Mouse (Mus musculus): Measurements from ENCODE around the gene Kif1b. TPM values are rescaled to one million over a fixed set of nuclear protein-coding genes. Genes with fewer than 3 reads are reported as not detected.

Kif1b gene
- polyA plus RNA-seq, 1 experiment from 2014 or later, result 224 TPM

DNA sequence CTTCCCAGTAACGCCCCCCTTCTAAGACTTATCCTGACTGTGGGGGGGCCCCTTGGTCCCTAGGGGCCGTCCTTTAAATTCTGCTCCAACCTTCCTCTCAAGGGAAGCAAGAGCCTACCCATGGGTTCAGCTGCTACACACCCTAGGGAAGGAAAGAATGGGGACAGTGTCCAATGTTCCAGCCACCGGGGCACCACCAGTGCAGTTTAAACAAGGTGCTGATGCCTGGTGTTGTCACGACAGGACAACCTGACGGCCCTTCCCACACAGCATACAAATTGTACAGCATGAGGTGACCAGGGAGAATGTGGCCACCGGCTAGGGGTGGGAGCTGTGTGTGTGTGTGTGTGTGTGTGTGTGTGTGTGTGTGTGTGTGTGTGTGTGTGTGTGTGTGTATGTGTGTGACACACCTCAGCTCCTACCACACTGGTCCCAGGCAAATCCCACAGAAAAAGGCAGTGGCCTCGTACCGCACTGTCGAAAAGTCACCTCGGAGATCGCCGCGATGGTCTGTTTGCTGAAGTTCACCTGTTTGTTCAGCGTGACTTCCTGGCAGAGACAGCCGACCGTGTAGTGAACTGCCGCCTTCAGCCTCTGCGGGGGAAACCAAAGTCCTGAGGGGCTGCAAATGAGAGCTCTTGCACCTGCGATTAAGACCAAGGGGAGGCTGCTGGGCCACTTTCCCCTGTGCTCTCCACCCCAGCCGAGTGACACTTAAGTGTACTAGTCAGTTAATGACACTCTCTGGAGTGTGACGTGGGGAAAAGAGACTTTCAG, 175.5 kb downstream of the Kif1b start:
- Histone ChIP-seq H3K4me1 (ENCODE audit: control insufficient read depth, insufficient read depth, low read length) (peaks cover 4% of the 10 kb centered on the region; the same call in 1 of the 2 replicates), H3K9ac (replicated peaks; ENCODE audit: low read depth, low read length) (no peak overlapping the region), H3K27ac (ENCODE audit: low read depth, low read length) (no peak overlapping the region), H3K4me3 (ENCODE audit: low read depth, low read length) (no peak overlapping the region), H3K36me3 (ENCODE audit: control insufficient read depth, insufficient read depth, low read length) (no peaks in the 10 kb centered on the region), H3K9me3 (ENCODE audit: control insufficient read depth, low read length) (no peaks in the 10 kb centered on the region), H3K27me3 (ENCODE audit: control insufficient read depth, insufficient read depth, low read length) (no peaks in the 10 kb centered on the region), H3K4me2 (ENCODE audit: low read depth, low read length) (no peak overlapping the region)
- no peak for ATAC-seq (ENCODE audit: low read depth)
- WGBS, result 82% methylated on average over 21 of the region's 21 CpGs

DNA sequence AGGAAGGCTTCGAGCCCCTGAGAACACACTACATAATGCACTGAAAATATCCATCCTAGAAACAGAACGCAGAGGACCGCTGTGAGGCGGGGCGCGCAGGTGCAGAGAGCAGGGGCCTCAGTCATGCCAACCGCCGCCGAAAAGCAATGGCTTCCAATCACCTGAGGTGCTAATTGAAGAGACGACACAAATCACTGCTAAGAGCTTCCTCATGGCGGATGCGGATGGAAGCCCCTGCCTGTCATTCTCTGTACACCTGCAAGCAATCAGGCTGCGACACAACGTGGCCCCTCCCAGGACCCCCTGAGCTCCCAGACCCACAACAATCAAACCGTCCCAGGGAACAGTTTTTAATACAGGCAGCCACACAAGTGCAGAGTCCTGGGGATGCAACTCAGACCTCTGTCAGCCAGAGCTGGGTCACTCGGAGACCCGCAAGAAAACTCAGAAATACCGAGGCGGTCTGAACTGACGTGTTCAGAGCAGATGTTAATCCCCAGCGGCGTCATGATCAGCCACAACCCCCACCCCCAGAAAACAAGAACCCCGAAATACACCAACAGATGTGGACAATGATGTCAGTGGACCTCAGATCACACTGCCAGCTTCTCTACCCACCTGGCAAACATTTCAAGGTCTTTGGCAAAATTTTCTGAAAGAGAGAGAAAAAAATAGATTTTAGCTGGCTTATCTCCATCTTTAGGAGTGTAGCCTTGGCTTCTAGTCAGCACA, 176.3 kb downstream of the Kif1b start:
- Histone ChIP-seq H3K4me3 (ENCODE audit: low read depth, low read length) (no peak overlapping the region), H3K9me3 (ENCODE audit: control insufficient read depth, low read length) (no peaks in the 10 kb centered on the region), H3K4me1 (ENCODE audit: control insufficient read depth, insufficient read depth, low read length) (no peaks in the 10 kb centered on the region), H3K9ac (replicated peaks; ENCODE audit: low read depth, low read length) (no peak overlapping the region), H3K27ac (ENCODE audit: low read depth, low read length) (no peak overlapping the region), H3K36me3 (ENCODE audit: control insufficient read depth, insufficient read depth, low read length) (no peaks in the 10 kb centered on the region), H3K27me3 (ENCODE audit: control insufficient read depth, insufficient read depth, low read length) (no peaks in the 10 kb centered on the region), H3K4me2 (ENCODE audit: low read depth, low read length) (no peak overlapping the region)
- ATAC-seq (ENCODE audit: low read depth), result no peak
- WGBS, result 88% methylated on average over 23 of the region's 23 CpGs

DNA sequence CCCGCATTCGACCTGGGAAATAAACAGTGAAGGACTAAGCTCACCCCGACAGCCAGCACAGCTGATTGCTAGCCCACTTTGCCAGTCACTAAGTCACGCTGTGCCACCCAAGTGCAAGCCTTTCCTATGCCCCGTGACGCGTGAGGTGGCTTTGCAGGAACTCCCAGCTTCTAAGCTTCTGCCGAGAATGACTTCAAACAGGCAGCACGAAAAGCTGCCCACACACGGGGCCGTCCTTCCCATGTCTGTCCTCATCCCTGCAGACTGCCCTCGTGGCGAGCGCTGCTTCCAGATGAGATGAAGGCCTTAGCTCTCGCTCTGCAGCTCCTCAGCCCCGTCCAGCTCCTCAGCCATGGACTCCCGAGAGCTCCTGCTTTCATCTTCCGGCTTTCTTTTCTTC, 179.0 kb downstream of the Kif1b start:
- ATAC-seq (ENCODE audit: low read depth), result no peak

DNA sequence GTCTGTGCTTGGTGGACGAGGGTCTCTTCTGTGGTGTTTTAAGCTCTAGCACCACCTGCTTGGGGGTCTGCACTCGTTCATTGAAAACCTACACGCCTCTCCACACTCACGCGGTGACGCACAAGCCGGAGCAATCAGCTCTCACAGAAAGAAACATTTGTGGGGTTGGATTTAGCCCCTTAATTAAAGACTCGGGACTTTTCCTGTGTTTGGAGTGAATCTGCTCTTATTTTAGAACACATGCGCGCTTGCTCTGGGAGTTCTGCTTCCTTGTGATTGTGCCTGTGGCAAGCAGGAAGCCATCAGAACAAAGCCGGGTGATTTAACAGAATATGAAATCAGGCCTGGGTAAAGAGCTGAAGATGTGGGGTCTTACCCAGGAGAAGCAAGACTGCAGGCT, 180.8 kb downstream of the Kif1b start, which contains the start of gene Cort:
TSS of gene Cort (minus strand) at position 101 of the 400 bp plus-strand sequence.
- no peak for ATAC-seq (ENCODE audit: low read depth)
- Histone ChIP-seq H3K9ac (replicated peaks; ENCODE audit: low read depth, low read length) (no peak within 1 kb of the TSS), H3K36me3 (ENCODE audit: control insufficient read depth, insufficient read depth, low read length) (no peaks in the 10 kb centered on the region), H3K4me1 (ENCODE audit: control insufficient read depth, insufficient read depth, low read length) (no peaks in the 10 kb centered on the region), H3K4me2 (ENCODE audit: low read depth, low read length) (no peak within 1 kb of the TSS), H3K27ac (ENCODE audit: low read depth, low read length) (no peak within 1 kb of the TSS), H3K4me3 (ENCODE audit: low read depth, low read length) (no peak within 1 kb of the TSS), H3K27me3 (ENCODE audit: control insufficient read depth, insufficient read depth, low read length) (no peaks in the 10 kb centered on the region), H3K9me3 (ENCODE audit: control insufficient read depth, low read length) (no peaks in the 10 kb centered on the region)
- 86% methylated on average over 11 of the region's 11 CpGs for WGBS

More for the DNA sequence above, 179.0 kb downstream of the Kif1b start:
- WGBS, result 81% methylated on average over 18 of the region's 18 CpGs
- H3K36me3 ChIP-seq (ENCODE audit: control insufficient read depth, insufficient read depth, low read length), result no peaks in the 10 kb centered on the region
- no peak overlapping the region for H3K4me3 ChIP-seq (ENCODE audit: low read depth, low read length)
- H3K4me1 ChIP-seq (ENCODE audit: control insufficient read depth, insufficient read depth, low read length), result no peaks in the 10 kb centered on the region
- H3K9me3 ChIP-seq (ENCODE audit: control insufficient read depth, low read length), result no peaks in the 10 kb centered on the region
- no peaks in the 10 kb centered on the region for H3K27me3 ChIP-seq (ENCODE audit: control insufficient read depth, insufficient read depth, low read length)
- no peak overlapping the region for H3K9ac ChIP-seq (replicated peaks; ENCODE audit: low read depth, low read length)
- no peak overlapping the region for H3K4me2 ChIP-seq (ENCODE audit: low read depth, low read length)
- no peak overlapping the region for H3K27ac ChIP-seq (ENCODE audit: low read depth, low read length)

Other genes with a start within 250 kb of the Kif1b start
- 40.9 and 44.4 TPM in 2 replicates for gene Pex14, start 207.8 kb downstream of the Kif1b start, polyA plus RNA-seq (2014; fragmentation: Nextera tagmentation; extraction: Ambion mirVana)
- gene Dffa, start 203.5 kb downstream of the Kif1b start, polyA plus RNA-seq (2014; fragmentation: Nextera tagmentation; extraction: Ambion mirVana), result 23.8 and 28.0 TPM in 2 replicates
- gene Cort, start 180.9 kb downstream of the Kif1b start, polyA plus RNA-seq (2014; fragmentation: Nextera tagmentation; extraction: Ambion mirVana), result 0.86 TPM in 1 of 2 replicates, not detected in the other
- 15.1 and 19.2 TPM in 2 replicates for gene Cenps, start 170.1 kb downstream of the Kif1b start, polyA plus RNA-seq (2014; fragmentation: Nextera tagmentation; extraction: Ambion mirVana)
- gene Pgd, start 140.9 kb downstream of the Kif1b start, polyA plus RNA-seq (2014; fragmentation: Nextera tagmentation; extraction: Ambion mirVana), result 42.6 and 43.1 TPM in 2 replicates
- gene Ube4b, start 119.1 kb upstream of the Kif1b start, polyA plus RNA-seq (2014; fragmentation: Nextera tagmentation; extraction: Ambion mirVana), result 55.3 and 61.8 TPM in 2 replicates
- not detected in 2 replicates for gene Rbp7, start 147.3 kb upstream of the Kif1b start, polyA plus RNA-seq (2014; fragmentation: Nextera tagmentation; extraction: Ambion mirVana)
- not detected in 2 replicates for gene Tmem274, start 169.7 kb upstream of the Kif1b start, polyA plus RNA-seq (2014; fragmentation: Nextera tagmentation; extraction: Ambion mirVana)
- gene Nmnat1, start 177.5 kb upstream of the Kif1b start, polyA plus RNA-seq (2014; fragmentation: Nextera tagmentation; extraction: Ambion mirVana), result 7.8 and 9.2 TPM in 2 replicates
- gene Lzic, start 177.5 kb upstream of the Kif1b start, polyA plus RNA-seq (2014; fragmentation: Nextera tagmentation; extraction: Ambion mirVana), result 36.3 and 46.5 TPM in 2 replicates
- 93.2 and 98.0 TPM in 2 replicates for gene Ctnnbip1, start 210.5 kb upstream of the Kif1b start, polyA plus RNA-seq (2014; fragmentation: Nextera tagmentation; extraction: Ambion mirVana)

Measured in neural tube, embryonic 14.5 days (tissue).